Mouse (Mus musculus) small intestine, adult 2 months (tissue): ENCODE data around the gene Tmem219. TPM values are rescaled to one million over a fixed set of nuclear protein-coding genes. Genes with fewer than 3 reads are reported as not detected.

Source experiments
- H3K27ac ChIP-seq: fragments of 200-500 bp; 2 replicates; pipeline ENCODE4 v1.5.1; 2012; ENCODE audit warnings: low read depth, low read length, control low read depth, inconsistent platforms; ENCODE audit not compliant: insufficient read depth
- H3K27me3 ChIP-seq: fragments of 200-500 bp; 2 replicates; pipeline ENCODE4 v1.6.1; 2012; ENCODE audit warnings: mild to moderate bottlenecking, moderate library complexity, low read length, inconsistent platforms; ENCODE audit not compliant: control insufficient read depth, insufficient read depth
- H3K36me3 ChIP-seq: fragments of 200-500 bp; 2 replicates; pipeline ENCODE4 v1.6.1; 2012; ENCODE audit warnings: mild to moderate bottlenecking, low read length, control low read depth, inconsistent platforms; ENCODE audit not compliant: control insufficient read depth, insufficient read depth
- H3K4me1 ChIP-seq: fragments of 200-500 bp; 2 replicates; pipeline ENCODE4 v1.6.1; 2012; ENCODE audit warnings: low read length, inconsistent platforms, mixed read lengths; ENCODE audit not compliant: control insufficient read depth, insufficient read depth, insufficient read length
- H3K4me3 ChIP-seq: fragments of 200-500 bp; 2 replicates; pipeline ENCODE4 v1.5.1; 2012; ENCODE audit warnings: low read depth, mild to moderate bottlenecking, control low read depth, inconsistent platforms, low read length, moderate library complexity
- CTCF ChIP-seq: fragments of 200-500 bp; IDR thresholded peaks from 2 replicates; pipeline ENCODE4 v1.5.1; 2012; ENCODE audit warnings: low read depth, mild to moderate bottlenecking, control low read depth, inconsistent platforms, low read length, moderate library complexity, mixed read lengths; ENCODE audit not compliant: insufficient replicate concordance, insufficient read length; ENCODE audit errors: extremely low read depth
- POLR2A ChIP-seq: fragments of 200-500 bp; IDR thresholded peaks from 2 replicates; pipeline ENCODE4 v1.6.1; 2012; ENCODE audit warnings: low read depth, mild to moderate bottlenecking, control low read depth, inconsistent platforms, low read length, moderate library complexity
- WGBS: fragments of 180-500 bp; shearing (Covaris S2); methylation state at CpG from one replicate; pipeline ENCODE4 v1.1.7; 2018; 5-methylcytosine and 5-hydroxymethylcytosine counted together
- polyA plus RNA-seq: library from polyadenylated mRNA; depleted of rRNA; stranded (reverse); fragments of >200 nt; gene quantifications from 2 replicates; pipeline ENCODE4 v1.2.3, GENCODE M21; 2012

The Tmem219 gene
- polyA plus RNA-seq, 1 experiment: 143 TPM

DNA sequence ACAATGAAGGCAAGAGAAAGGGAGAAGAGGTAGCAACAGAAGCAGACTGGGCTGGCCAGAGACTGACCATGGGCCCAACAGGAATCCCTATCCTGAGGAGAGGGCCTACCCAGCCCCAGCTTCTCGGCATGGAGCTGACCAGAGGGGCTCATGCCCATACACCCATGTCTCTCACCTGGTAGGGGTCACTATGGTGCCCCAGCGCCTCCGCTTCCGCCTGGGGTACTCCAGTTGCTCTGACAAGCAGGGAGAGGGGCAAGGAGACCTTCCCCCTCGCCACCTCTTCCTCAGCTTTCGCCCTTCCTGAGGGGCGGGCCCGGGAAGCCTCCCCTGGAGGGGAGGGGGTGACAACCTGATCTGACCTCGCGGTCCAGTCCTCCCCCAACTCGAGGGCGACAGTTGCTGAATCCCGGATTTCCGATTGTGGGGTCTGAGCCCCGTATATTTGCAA lies 39.0 kb downstream of the Tmem219 start:
- 1% methylated on average over 15 of the region's 15 CpGs for WGBS
- H3K4me1 ChIP-seq: peaks cover 7% of the 10 kb centered on the region
- H3K27ac ChIP-seq: peak overlapping the region; percentile 35; the same call in 1 of the 2 replicates
- H3K27me3 ChIP-seq: no peaks in the 10 kb centered on the region
- peak overlapping the region; percentile 87 for H3K4me3 ChIP-seq
- no peak for TF ChIP-seq CTCF
- no peak for TF ChIP-seq POLR2A
- H3K36me3 ChIP-seq: peaks cover 23% of the 10 kb centered on the region

DNA sequence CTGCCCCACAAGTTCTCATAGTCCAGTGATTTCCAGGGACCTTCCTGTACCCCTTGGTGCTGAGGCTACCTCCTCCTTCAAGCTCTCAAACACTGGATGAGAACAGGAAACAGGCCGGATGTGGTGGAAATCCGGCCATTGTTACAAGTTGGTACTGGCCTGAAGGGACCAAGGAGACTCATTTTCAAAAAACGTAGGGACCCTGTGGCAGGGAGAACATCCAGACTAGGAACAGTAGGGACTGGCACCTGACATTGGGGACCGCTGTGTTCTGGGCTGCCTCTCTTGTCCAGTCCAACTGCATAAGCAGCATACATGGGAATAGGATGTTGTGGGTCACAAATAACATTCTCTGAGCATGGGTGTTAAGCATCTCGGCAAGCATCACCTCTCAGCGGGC lies 41.7 kb downstream of the Tmem219 start:
- 80% methylated on average over 6 of the region's 6 CpGs for WGBS
- H3K4me1 ChIP-seq: peaks cover 7% of the 10 kb centered on the region
- H3K36me3 ChIP-seq: peaks cover 42% of the 10 kb centered on the region
- H3K4me3 ChIP-seq: no peak overlapping the region
- TF ChIP-seq CTCF (no peak), POLR2A (no peak)
- H3K27me3 ChIP-seq: no peaks in the 10 kb centered on the region
- H3K27ac ChIP-seq: 0 out of 2 replicates have a peak overlapping the region, but pooled peaks have one; percentile 6

DNA sequence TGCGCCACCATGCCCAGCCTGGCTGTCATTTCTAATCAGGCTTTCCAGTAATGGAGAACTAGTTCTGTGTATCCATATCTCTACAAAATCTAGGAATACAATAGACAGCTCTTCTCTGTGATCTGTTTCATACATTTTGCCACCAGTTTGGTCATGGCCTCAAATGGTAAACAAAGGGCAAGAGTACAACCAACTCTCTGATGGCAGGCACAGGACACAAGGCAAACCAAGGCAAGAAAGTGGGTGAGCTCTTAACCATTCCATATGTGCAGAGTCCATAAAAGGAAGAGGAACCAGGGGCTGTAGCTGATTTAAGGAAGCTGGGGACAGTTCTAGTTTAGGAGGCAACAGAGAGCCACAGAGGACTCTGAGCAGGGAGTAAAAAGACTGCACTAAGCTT lies 45.5 kb downstream of the Tmem219 start:
- no peak overlapping the region for H3K4me3 ChIP-seq
- TF ChIP-seq CTCF: no peak
- no peak for TF ChIP-seq POLR2A
- H3K27me3 ChIP-seq: no peaks in the 10 kb centered on the region
- H3K36me3 ChIP-seq: peaks cover 74% of the 10 kb centered on the region
- no peak overlapping the region for H3K27ac ChIP-seq
- WGBS: 100% methylated on average over 1 of the region's 1 CpGs
- H3K4me1 ChIP-seq: peaks cover 3% of the 10 kb centered on the region; the same call in 1 of the 2 replicates

DNA sequence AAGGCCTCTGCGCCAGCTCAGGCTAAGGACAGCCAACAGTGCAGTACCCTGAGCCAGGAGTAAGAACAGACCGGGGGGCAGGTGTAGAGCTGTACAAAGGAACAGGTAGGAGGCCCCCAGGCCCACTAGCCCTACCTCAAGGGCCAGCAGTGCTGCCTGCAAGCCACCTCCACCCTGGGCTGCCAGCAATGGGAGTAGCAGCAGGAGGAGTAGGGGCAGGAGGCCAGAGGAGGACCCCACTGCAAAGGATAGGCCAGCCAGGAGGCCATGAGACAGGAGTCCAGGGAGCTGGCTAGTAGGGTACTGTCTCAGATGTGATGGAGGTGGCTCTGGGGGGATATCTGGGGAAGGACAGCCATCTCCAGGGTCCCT lies 52.2 kb downstream of the Tmem219 start:
- no peaks in the 10 kb centered on the region for H3K4me1 ChIP-seq
- no peak overlapping the region for H3K4me3 ChIP-seq
- no peaks in the 10 kb centered on the region for H3K27me3 ChIP-seq
- TF ChIP-seq POLR2A (no peak), CTCF (no peak)
- WGBS: 91% methylated on average over 2 of the region's 2 CpGs
- H3K36me3 ChIP-seq: peaks cover 83% of the 10 kb centered on the region
- H3K27ac ChIP-seq: no peak overlapping the region

DNA sequence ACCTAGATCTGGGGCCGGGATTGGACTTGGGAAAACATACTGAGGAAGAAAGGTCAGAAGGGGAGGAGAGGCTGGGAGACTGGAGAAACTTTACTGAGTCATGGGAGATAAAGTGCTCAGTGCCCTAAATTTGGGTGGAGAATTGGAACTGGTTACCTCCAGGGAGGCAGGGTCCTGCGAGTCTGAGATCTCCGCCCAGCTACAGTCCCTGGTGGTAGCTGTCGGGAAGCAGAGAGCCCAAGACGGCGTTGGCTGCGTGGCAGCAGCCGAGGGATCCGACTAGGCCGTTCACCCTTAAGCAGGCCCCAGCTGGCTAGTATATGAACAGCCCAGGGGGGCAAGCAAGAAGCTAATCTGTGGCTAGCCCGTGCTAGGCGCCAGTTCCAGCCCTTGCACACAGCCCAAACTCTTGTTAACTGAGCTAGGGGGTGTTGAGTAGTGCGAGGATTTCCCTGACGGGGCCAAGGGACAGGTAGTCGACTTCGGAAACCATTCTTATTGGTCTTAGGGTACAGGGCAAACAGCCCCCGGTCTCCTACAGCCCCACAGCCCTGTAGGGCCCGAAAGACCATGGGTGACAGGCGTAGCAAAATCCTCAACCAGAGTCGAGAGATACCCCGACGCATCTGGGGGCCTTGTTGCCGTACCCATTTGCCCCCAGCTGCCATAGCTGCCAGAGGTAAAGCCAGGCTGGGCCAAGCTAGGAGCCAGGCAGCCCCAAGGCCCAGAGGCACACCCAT lies 52.8 kb downstream of the Tmem219 start:
- peaks cover 79% of the 10 kb centered on the region for H3K36me3 ChIP-seq
- H3K27me3 ChIP-seq: no peaks in the 10 kb centered on the region
- WGBS: 92% methylated on average over 23 of the region's 23 CpGs
- no peaks in the 10 kb centered on the region for H3K4me1 ChIP-seq
- no peak overlapping the region for H3K4me3 ChIP-seq
- no peak overlapping the region for H3K27ac ChIP-seq
- TF ChIP-seq POLR2A (no peak), CTCF (no peak)

DNA sequence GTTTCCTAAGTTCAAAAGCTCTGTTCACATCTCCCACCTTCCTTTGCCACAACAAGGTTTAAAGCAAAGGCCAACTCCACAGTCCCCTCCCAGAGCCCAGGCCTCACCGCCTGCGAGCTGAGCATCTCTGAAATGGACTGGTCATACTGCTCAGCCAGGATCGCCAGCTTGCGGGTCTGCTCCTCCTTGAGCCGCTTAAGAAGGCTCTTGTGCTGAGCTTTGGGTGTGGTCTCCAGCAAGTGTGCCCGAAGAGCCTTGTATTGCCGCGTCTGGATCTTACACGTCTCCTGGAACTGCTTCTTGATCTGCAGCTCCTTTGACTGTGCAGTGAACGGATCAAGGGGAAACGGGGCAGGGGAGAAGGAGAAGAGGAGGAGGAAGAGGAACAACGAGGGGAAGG lies 54.7 kb downstream of the Tmem219 start:
- H3K4me1 ChIP-seq: peaks cover 8% of the 10 kb centered on the region; the same call in 1 of the 2 replicates
- TF ChIP-seq CTCF: no peak
- TF ChIP-seq POLR2A: no peak
- no peaks in the 10 kb centered on the region for H3K27me3 ChIP-seq
- H3K36me3 ChIP-seq: peaks cover 69% of the 10 kb centered on the region
- H3K4me3 ChIP-seq: no peak overlapping the region
- WGBS: 80% methylated on average over 12 of the region's 12 CpGs
- no peak overlapping the region for H3K27ac ChIP-seq

DNA sequence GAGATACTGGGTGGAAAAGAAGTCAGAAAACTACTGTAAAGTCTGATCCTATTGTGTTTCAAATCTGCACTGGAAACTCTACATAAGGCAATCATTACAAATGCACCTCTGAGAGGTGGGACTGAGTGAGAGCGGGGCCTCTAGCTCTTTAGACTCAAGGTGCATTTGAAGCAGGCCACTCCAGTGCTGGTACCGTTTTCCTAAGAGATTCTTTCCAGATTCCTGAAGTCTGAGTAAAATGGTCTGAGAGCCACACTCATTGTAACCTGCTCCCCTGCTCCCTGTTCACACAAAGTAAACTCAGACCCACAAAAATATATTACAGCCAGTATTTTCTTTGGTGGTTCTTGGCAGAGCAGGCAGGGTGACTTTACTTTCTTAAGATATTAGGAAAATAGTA lies 55.2 kb downstream of the Tmem219 start:
- no peak for TF ChIP-seq POLR2A
- no peak for TF ChIP-seq CTCF
- H3K27me3 ChIP-seq: no peaks in the 10 kb centered on the region
- 82% methylated on average over 2 of the region's 2 CpGs for WGBS
- peaks cover 11% of the 10 kb centered on the region; the same call in 1 of the 2 replicates for H3K4me1 ChIP-seq
- peaks cover 64% of the 10 kb centered on the region for H3K36me3 ChIP-seq
- H3K27ac ChIP-seq: no peak overlapping the region
- H3K4me3 ChIP-seq: no peak overlapping the region
